Mouse (Mus musculus): ENCODE results near the gene Itm2b.

Gene Itm2b

DNA sequence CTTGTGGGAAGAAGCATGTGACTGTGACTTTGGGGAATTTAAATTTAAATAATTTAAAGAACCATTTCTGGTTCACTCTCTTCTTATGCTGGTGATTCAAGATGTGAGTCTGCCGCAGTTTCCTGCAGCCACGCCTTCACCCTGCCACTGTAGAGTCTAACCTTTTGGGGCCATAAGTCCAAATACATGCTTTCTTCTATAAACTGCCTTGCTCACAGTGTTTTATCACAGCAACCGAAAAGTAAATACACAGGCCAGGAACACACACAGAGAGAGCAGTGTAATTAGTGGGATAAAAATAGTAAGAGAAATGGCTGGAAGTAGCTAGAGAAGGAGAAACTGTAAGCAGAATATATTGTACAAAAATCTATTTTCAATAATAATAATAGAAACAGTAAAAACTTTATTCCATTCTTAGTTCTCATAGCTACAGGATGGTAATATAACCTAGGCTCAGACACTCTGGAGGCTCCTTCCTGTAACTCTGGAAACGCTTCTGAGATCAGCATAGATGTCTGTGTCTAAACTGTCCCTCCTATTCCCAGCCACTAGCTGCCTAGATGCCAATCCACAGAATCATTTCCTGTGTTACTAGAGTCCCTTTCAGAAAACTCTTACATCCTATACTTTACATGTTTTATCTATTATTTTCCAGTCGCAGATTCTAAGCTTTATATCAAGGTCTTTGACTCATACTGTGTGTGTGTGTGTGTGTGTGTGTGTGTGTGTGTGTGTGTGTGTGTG, 9.3 kb upstream of the Itm2b start:
- no peak for DNase-seq

DNA sequence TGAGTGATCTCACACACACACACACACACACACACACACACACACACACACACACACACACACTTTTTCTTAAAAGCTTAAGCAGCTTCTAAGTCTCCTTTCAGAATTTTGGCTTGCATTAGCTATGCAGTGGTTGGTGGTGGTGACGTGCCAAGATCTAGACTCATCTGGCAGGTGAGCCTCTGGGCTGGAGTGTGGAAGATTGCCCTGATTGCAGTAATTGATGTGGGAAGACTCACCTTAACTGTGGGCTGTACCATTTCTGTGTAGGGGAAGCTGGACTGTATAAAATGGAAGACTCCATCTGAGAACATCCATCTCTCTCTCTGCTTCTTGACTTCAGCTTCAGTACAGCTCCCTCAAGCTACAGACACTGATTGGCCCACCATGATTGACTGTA, 6.4 kb upstream of the Itm2b start:
- DNase-seq: no peak

DNA sequence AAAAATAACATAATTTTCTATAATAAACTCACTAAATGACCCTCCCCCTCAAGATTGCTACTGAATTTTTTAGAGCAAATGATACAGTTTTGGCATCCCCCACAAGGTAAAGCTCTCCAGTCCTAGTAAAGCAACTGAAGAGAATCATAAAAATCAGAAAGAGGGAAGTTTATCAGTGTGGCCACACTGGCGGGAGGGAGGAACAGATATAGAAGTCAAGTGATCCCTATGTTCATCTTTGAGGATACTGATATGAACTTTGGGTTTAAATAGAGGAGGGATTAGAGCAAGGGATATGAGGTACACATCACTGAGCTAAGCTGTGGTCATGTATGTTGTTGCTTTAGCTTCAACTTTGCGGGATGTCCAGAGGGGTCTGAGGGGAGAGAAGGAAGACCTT, 5.1 kb upstream of the Itm2b start:
- DNase-seq: no peak

- DNase-seq: peak; percentile 72
These were observed 4.0 kb upstream of the Itm2b start for GRCm38 (mm10) chr14:73389059-73389458.

DNA sequence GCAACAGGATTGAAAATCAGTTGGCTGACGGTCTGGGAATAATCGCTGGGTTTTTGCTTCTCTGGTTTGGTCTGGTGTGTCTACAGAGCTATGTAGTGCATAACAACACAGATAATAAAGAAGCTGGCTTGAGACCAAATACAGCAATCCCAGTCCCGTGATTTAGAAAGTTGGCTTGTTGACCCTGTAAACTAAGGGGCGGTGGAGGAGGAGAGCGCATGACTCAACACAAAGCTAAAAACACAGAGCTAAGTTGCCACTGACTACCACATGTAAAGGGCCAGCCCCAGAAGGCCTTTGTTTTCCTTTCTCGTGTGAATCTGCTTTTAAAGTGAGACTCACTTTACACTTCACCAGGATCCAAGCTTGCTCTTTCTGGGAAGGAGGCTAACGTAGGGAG, 3.5 kb upstream of the Itm2b start:
- peak; percentile 40 for DNase-seq

GRCm38 (mm10) chr14:73386493-73386892, 1.4 kb upstream of the Itm2b start:
- no peak for DNase-seq

GRCm38 (mm10) chr14:73385720-73386374, 758 bp upstream of the Itm2b start:
- no peak for DNase-seq

DNA sequence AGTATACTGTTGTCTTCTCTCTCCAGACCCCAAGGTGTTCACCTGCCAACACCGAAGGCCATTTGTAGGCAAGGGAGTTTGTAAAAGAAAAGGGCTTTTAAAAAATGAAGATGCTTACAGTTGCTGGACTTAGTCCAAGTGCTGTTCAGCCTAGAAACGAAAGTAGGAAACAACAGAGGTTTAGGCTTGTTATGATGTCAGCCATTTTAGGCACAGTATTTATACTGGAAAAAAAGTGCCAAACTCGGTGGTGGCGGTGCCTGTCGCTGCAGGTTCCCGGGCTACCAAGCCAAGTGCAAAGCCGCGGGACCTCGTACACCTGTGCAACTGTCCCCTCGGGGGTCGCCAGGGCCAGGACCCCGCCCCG, 560 bp downstream of the Itm2b start:
- DNase-seq: no peak

GRCm38 (mm10) chr14:73383746-73384145, 1.3 kb downstream of the Itm2b start:
- no peak for DNase-seq

DNA sequence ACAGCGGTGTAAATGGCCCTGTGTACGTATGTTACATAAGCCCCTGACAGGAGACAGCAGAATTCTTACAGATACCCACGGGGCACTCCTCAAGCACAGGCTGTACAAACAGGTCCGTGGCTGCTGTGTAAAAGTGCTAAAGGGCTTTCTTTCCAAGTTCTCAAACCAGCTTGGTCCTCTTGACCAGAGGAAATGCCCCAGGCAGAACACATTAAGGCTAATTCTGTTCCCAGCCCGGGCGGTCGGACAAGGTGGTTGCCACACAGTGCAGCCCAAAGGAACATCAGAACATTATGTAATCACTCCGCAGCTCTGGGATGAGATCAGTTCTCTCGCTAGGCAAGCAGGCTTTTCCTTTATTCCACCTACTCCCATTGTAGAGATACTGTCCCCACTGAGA, 2.4 kb downstream of the Itm2b start:
- DNase-seq: no peak

DNA sequence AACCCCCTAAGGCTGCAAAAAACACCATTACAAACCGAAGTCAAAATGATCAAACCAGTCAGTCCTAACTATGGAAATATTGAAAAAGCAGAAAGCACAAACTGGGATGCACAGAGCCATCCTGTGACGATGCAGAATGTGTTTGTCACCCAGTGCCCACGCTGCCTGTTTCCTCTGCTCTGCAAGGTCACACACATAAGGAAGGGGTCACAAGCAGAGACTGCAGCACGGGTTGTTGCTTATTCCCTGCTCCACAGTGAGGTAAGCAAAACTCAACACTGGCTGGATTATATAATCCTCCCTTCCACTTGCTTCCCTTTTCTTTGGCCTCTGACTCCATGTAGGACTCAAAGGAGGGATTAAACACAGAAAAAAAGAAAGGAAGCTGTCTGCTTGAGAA, 3.5 kb downstream of the Itm2b start:
- no peak for DNase-seq

DNA sequence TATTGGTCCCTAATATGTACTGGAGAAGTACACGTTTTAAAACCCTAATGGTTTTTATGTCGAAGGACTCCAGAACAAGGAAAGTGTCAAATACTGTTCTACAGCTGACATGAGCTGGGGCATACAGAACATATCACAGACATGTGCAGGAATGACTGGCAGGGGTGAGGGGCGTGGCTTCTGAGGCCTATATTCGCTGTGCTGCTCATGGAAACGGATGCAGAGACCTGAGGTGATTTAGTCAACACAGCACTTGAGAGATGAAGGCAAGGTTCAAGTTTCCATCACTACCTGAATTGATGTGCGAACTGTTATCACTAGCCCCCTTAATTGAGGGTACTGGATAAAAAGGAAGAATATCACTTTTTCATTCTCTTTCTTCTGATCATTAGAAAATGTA, 7.3 kb downstream of the Itm2b start:
- DNase-seq: no peak

- DNase-seq: no peak
These were observed 8.2 kb downstream of the Itm2b start for GRCm38 (mm10) chr14:73376920-73377319.

DNA sequence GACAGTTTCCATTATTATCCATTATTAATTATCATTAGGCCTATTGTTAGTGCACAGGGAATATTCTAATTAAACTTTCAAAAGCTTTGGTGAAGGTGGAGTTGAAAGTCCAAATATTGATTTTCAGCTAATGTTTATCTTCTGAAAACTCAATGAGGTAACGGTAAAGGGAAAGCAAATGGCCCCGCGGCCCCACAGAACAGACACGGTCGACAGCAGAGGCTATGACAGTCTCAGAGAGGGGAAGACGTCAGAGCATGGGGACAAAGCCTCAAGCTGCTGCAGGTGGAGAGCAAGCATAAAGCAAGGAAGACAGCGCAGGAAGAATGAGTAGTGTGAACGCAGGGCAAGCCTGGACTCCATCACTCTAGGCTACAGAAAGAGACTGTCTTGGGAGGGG, 9.2 kb downstream of the Itm2b start:
- DNase-seq: no peak

DNA sequence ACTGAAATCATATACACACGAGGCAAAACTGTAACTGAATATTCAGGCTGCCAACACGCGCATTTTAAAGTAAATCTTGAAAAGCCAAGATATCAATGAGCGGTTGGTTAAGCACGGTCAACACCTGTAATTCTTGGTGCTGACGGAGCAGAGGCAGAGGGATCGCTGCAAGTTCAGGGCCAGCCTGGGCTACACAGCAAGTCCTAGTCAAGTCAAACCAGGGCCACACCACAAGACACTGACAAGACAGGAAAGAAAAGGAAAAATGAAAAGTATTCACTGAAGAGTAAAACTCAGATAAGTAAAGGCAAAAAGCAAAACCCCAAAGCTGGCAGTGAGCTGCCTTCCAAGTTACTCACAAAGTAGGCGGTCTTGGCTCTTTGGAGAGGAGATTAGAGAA, 9.6 kb downstream of the Itm2b start:
- DNase-seq: no peak

GRCm38 (mm10) chr14:73374315-73374890, 10.7 kb downstream of the Itm2b start:
- no peak for DNase-seq

GRCm38 (mm10) chr14:73373606-73374005, 11.5 kb downstream of the Itm2b start:
- DNase-seq: no peak

DNA sequence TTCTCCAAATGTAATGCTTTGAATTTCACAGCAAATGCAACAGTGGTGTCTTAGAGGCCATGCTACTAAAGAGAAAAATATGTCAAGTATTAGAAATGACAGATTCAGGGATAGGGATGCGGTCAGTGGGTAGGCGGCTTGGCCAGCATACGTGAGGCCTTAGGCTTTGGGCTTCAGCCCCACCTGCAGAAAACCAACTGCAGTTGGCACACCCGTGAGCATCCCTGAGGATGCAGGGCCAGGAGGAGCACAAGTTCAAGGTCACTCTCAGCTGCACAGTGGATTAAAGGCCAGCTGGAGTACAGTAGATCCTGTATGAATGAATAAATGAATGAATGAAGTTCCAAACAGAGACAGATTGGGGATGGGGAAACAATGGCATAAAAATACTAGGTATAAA, 12.1 kb downstream of the Itm2b start:
- DNase-seq: no peak

DNA sequence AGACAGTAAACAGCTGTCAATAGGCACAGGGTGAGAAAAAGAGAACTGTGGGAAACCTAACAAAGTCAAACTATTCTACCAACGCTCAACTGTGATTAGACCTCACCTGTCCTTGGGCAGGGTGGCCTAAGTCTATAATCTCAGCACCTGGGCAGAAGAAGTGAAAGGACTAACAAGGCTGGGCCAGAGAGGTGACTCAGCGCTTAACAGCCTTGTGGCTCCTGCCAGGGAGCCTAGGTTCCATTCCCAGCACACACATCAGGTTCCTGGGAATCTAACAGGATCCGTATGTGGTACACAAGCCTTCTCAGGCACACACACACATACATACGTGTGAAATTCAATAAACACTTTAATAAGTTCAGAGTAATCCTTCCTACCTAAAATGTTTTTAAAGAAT, 13.5 kb downstream of the Itm2b start:
- no peak for DNase-seq

- no peak for DNase-seq
These were observed 14.3 kb downstream of the Itm2b start for GRCm38 (mm10) chr14:73370695-73371372.

DNA sequence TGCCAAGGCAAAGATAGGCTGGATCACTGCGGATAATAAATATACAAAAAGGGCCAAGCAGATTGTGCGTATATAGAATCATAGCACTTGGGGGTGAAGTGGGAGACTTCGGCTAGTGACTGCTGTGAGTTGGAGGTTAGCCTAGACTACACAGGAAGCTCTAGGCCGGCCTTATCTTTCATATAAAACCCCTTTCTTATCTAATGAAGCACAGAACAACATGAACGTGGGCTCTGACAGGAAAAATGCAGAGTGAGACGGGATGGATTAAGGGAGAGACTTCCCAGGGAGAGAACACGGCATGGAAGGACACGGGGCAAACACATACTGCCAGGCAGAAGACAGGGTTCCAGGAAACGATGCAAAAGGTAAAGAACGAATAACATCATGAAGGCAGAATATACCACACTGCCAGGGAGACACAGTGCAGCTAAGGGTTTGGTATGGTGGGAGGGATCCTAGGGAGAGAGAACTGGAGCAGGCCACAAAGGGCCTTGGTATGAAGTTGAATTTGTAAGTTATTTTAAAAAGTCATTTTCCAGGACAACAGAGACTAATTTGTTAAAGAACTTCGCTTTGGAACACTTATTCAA, 14.9 kb downstream of the Itm2b start:
- no peak for DNase-seq

- no peak for DNase-seq
These were observed 15.5 kb downstream of the Itm2b start for GRCm38 (mm10) chr14:73369634-73370033.

DNA sequence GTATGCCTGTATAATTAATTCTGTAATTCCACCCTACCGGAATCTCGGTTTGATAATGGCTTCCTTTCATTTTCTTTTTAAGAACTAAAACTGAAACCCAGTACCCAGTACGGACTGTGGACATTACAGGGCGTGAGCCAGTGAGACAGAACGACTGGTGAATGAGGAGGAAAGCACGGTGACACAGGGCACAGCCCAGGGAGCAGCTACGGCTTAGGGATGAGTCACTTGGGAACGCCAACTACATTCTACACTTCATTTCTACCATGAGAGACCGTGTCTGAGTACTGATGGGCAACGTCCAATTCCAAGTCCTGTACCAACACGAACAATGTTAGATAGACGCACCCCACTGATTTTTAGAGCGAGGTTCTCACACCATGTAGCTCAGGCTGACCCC, 16.1 kb downstream of the Itm2b start:
- no peak for DNase-seq

DNA sequence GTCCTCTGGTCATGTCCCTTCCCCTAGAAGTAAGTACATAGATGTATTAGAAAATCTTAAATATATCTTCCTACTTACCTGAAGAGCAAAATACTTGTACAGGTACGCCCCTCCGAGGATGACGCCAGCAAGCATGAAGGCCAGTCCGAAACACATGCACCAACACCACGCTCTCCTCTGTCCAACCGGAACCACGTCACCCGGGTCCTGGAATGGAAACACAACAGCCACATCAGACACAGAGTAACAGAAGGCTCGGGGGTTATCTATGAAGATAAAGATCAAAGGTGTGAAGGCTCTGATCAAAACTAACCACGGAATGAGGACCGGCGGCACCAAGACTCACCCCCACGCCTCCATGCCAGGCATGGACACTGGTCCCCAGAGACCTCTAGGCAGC, 16.9 kb downstream of the Itm2b start:
- no peak for DNase-seq
